Mouse (Mus musculus): Measurements from ENCODE around the gene 4933402E13Rik.

Gene 4933402E13Rik

DNA sequence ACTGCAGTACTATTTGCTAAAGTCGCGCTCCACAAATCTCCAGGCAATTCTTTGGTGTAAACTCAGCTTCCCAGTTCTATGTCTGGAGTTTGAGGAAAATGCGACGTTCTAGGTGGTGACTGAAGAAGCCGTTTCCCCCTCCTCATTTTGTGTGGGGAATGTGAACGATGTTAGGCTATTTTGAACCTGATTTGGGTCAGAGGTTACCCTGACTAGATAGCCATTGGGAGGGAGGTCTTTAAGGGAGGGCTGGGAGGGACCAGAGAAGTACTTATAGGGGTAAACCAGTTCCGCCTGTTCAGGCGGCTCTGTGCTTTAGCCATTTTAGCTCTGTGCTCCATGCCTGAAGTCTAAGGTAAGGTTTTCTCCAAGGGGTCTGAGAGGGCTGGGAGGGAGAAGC, at the start of gene 4933402E13Rik:
Gene 4933402E13Rik (plus strand): TSS at position 301 of the 400 bp plus-strand sequence.
- DNase-seq (ENCODE audit: low read depth) = no peak
